Comparison of ENCODE assay signal across 16 mouse cellular contexts in the genomic region with DNA sequence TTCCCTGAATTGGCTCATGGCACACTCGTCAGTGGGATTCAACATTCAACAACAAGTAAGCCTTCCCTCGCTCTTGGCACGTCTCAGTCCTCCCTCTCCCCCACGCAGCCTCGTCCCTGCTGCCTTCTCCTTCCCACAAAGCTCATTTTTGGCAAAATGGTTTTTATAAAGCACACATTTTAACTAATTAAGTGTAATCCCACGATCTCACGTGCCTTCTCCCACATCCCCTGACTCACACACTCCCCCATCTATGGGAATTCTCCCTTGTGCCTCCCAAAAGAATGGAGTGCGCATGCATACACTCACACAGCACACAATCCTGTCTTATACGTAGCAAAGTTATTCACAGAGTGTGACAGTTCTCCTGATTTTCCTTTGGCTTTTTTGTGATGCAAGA.
DNase-seq lines count a peak whose midpoint lies in the region; TF ChIP-seq lines count a peak whose summit lies in the region.
"Had no signal": no experiment of that assay in that cellular context is flagged by ENCODE, and none has a peak within 500 bp of the region (broad histone marks: within the 10 kb centered on the region; RNA-seq: fewer than 3 reads in every experiment).

No protein-coding gene starts in this region.

- peaks cover 3% of the 10 kb centered on the region for H3K4me1 ChIP-seq in cortical plate, adult 2 months (ENCODE audit: control insufficient read depth, insufficient read depth, low read length)
- H3K4me1 ChIP-seq: hindbrain, embryonic 10.5 days had no signal

- H3K27ac ChIP-seq in cortical plate, adult 2 months (ENCODE audit: insufficient read depth, low read length), result 0 out of 2 replicates have a peak overlapping the region, but pooled peaks have one; percentile 24
- H3K27ac ChIP-seq: hindbrain, embryonic 10.5 days; macrophage had no signal

- TF ChIP-seq POLR2A in cortical plate, adult 2 months (IDR thresholded peaks at IDR 0.05; ENCODE audit: extremely low read depth, insufficient read depth, low read length), result no peak

- TF ChIP-seq CTCF in cortical plate, adult 2 months (IDR thresholded peaks at IDR 0.05; ENCODE audit: extremely low read depth, insufficient read depth, low read length), result no peak

- intact Hi-C loops in heart, postnatal 14 days (cut with DNase I), result no loop called here
- intact Hi-C loops in heart, postnatal 36 days (cut with DNase I), result no loop called here

- DNase-seq in heart, adult 11 months, result peak; percentile 30
- DNase-seq in heart, postnatal 14 days, result no peak
- peak; percentile 85 for DNase-seq in layer of hippocampus, adult 9-11 months
- DNase-seq in right cerebral cortex, postnatal 10 days (ENCODE audit: low spot score in 2 of 2), result peak; percentile 70 to 76
- DNase-seq in heart, postnatal 36 days, result no peak
- DNase-seq in heart, postnatal 4 days, result no peak
- DNase-seq in embryo, embryonic 10.5 days (ENCODE audit: low spot score), result no peak
- DNase-seq: cerebellum, postnatal 10 days; heart, adult 18-20 months; kidney, adult 18-20 months; liver, postnatal 0 days; thymus, adult 2 months had no signal

- H3K4me3 ChIP-seq in cortical plate, adult 2 months (ENCODE audit: insufficient read depth, low read length), result no peak overlapping the region
- H3K4me3 ChIP-seq: erythroblast, embryonic 14.5 days; hindbrain, embryonic 10.5 days had no signal

Comparison
In these comparisons a context has a peak if more than half of its experiments do, and no peak if none do; other contexts are left out.
1. DNase-seq: peak in heart, adult 11 months (single experiment), layer of hippocampus, adult 9-11 months (single experiment) and right cerebral cortex, postnatal 10 days (2 of 2); none in heart, postnatal 14 days (0 of 2), heart, postnatal 36 days (0 of 2), heart, postnatal 4 days (single experiment) and embryo, embryonic 10.5 days (single experiment).